8 mouse cellular contexts compared by ENCODE assay signal in genomic region chr6:50455102-50455828, GRCm38 (mm10). TPM values are rescaled to one million over a fixed set of nuclear protein-coding genes. Genes with fewer than 3 reads are reported as not detected.
A peak's percentile ranks its signal among the peaks of the same experiment; 100 is the strongest.
DNase-seq lines count a peak whose midpoint lies in the region; ATAC-seq and TF ChIP-seq lines count a peak whose summit lies in the region.

No protein-coding gene starts in this region.

- H3K9me3 ChIP-seq in heart, embryonic 16.5 days (replicated peaks; ENCODE audit: control insufficient read depth, low read length), result no peaks in the 10 kb centered on the region
- H3K9me3 ChIP-seq in megakaryocyte, embryonic 14.5 days, result no peaks in the 10 kb centered on the region

- peak in 1 of 2 experiments; percentile 39 for DNase-seq in layer of hippocampus, adult 2 months (ENCODE audit: low spot score in 2 of 2)
- no peak for DNase-seq in layer of hippocampus, postnatal 14 days (ENCODE audit: low spot score in 2 of 2)
- DNase-seq in layer of hippocampus, postnatal 10 days (ENCODE audit: low spot score in 2 of 2), result peak; percentile 44 to 47
- peak; percentile 43 for DNase-seq in right cerebral cortex, postnatal 4 days

- WGBS in bone marrow, adult 2 months, result 1% methylated on average over 39 of the region's 39 CpGs
- under 1% methylated on average over 39 of the region's 39 CpGs for WGBS in heart, embryonic 16.5 days

- TF ChIP-seq POLR2A in bone marrow, adult 2 months (IDR thresholded peaks at IDR 0.05; ENCODE audit: borderline replicate concordance, control insufficient read depth, low read depth, low read length), result peak; percentile 31; the same call in 1 of the 2 replicates
- no peak for TF ChIP-seq POLR2A in embryonic fibroblast, embryonic 13.5 days (IDR thresholded peaks at IDR 0.05; ENCODE audit: low read depth, low read length)

- TF ChIP-seq CTCF in layer of hippocampus, adult 2 months (conservative IDR thresholded peaks at IDR 0.05), result no peak
- no peak for TF ChIP-seq CTCF in bone marrow, adult 2 months (IDR thresholded peaks at IDR 0.05; ENCODE audit: control insufficient read depth, insufficient read depth, low read length)
- TF ChIP-seq CTCF in embryonic fibroblast, embryonic 13.5 days (IDR thresholded peaks at IDR 0.05; ENCODE audit: borderline replicate concordance, insufficient read depth, low read length), result no peak

- H3K9ac ChIP-seq in heart, embryonic 16.5 days (ENCODE audit: low read length), result peak overlapping the region; percentile 93

- H3K4me1 ChIP-seq in bone marrow, adult 2 months (ENCODE audit: control insufficient read depth, insufficient read depth, low read length), result no peaks in the 10 kb centered on the region
- peaks cover 14% of the 10 kb centered on the region; the same call in 1 of the 2 replicates for H3K4me1 ChIP-seq in embryonic fibroblast, embryonic 13.5 days (ENCODE audit: control insufficient read depth, insufficient read depth, low read length)
- peaks cover 20% of the 10 kb centered on the region for H3K4me1 ChIP-seq in heart, embryonic 16.5 days (ENCODE audit: control insufficient read depth, insufficient read depth, low read length)
- H3K4me1 ChIP-seq in megakaryocyte, embryonic 14.5 days, result peaks cover 94% of the 10 kb centered on the region

- peak; percentile 23 for ATAC-seq in heart, embryonic 16.5 days (replicated peaks; ENCODE audit: extremely low read depth, insufficient read depth, low FRiP score)

- H3K27ac ChIP-seq in layer of hippocampus, adult 2 months, result peak overlapping the region; percentile 70
- peak overlapping the region; percentile 1; the same call in 1 of the 2 replicates for H3K27ac ChIP-seq in bone marrow, adult 2 months (ENCODE audit: control insufficient read depth, insufficient read depth, low read depth, low read length, poor library complexity)
- peak overlapping the region; percentile 38 for H3K27ac ChIP-seq in embryonic fibroblast, embryonic 13.5 days (ENCODE audit: insufficient read depth, low read length)
- peak overlapping the region; percentile 91 for H3K27ac ChIP-seq in heart, embryonic 16.5 days (ENCODE audit: low read length)

- H3K4me3 ChIP-seq in layer of hippocampus, adult 2 months, result peak overlapping the region; percentile 59
- H3K4me3 ChIP-seq in bone marrow, adult 2 months (replicated peaks; ENCODE audit: control insufficient read depth, low read depth, low read length), result peak overlapping the region; percentile 45
- H3K4me3 ChIP-seq in embryonic fibroblast, embryonic 13.5 days (ENCODE audit: insufficient read depth, low read length), result peak overlapping the region; percentile 89
- H3K4me3 ChIP-seq in heart, embryonic 16.5 days (ENCODE audit: low read length), result peak overlapping the region; percentile 84
- peak overlapping the region; percentile 96 for H3K4me3 ChIP-seq in megakaryocyte, embryonic 14.5 days (replicated peaks)

- no peaks in the 10 kb centered on the region for H3K36me3 ChIP-seq in heart, embryonic 16.5 days (ENCODE audit: control insufficient read depth, insufficient read depth)
- H3K36me3 ChIP-seq in megakaryocyte, embryonic 14.5 days (replicated peaks; ENCODE audit: low read length), result peaks cover 12% of the 10 kb centered on the region

- H3K27me3 ChIP-seq in heart, embryonic 16.5 days (ENCODE audit: control insufficient read depth, insufficient read depth, low read length), result no peaks in the 10 kb centered on the region
- H3K27me3 ChIP-seq in megakaryocyte, embryonic 14.5 days (replicated peaks), result no peaks in the 10 kb centered on the region

- H3K4me2 ChIP-seq in heart, embryonic 16.5 days (ENCODE audit: low read depth, low read length), result peak overlapping the region; percentile 92

RNA-seq across cellular contexts. Expression of gene Osbpl3, which starts 0.7 kb away (rescaled TPM):
- total RNA-seq in layer of hippocampus, adult 2 months (2021), result 10 to 100 TPM; 15.7 to 16.1 TPM
- total RNA-seq in layer of hippocampus, postnatal 14 days (2021), result 10 to 100 TPM; 14.3 to 15.2 TPM
- 3.7 and 5.9 TPM in 2 replicates for polyA plus RNA-seq in bone marrow, adult 2 months (2011; ENCODE audit: insufficient read depth, insufficient read length, low replicate concordance, missing spikeins)
- 18.0 and 20.9 TPM in 2 replicates for polyA plus RNA-seq in embryonic fibroblast, embryonic 13.5 days (2011; ENCODE audit: insufficient read length, low read depth, missing spikeins)
- 19.4 and 19.7 TPM in 2 replicates for polyA plus RNA-seq in heart, embryonic 16.5 days (2015; fragmentation: Nextera tagmentation; extraction: Ambion mirVana)
- total RNA-seq in layer of hippocampus, postnatal 10 days (2021), result 10 to 100 TPM; 18.3 to 25.0 TPM
- polyA plus RNA-seq in megakaryocyte, embryonic 14.5 days (2012; ENCODE audit: insufficient read depth, low replicate concordance), result 4.3 and 7.3 TPM in 2 replicates

Comparison
In these comparisons a context has a peak if more than half of its experiments do, and no peak if none do; other contexts are left out.
1. DNase-seq: peak in layer of hippocampus, postnatal 10 days (2 of 2) and right cerebral cortex, postnatal 4 days (single experiment); none in layer of hippocampus, postnatal 14 days (0 of 2).
2. H3K27ac ChIP-seq: peak in every context shown above with its lines; median percentile 91 in heart, embryonic 16.5 days; 70 in layer of hippocampus, adult 2 months; 38 in embryonic fibroblast, embryonic 13.5 days; 1 in bone marrow, adult 2 months.
3. H3K4me3 ChIP-seq: peak in every context shown above with its lines; median percentile 96 in megakaryocyte, embryonic 14.5 days; 89 in embryonic fibroblast, embryonic 13.5 days; 84 in heart, embryonic 16.5 days; 59 in layer of hippocampus, adult 2 months; 45 in bone marrow, adult 2 months.